Mouse (Mus musculus) liver, embryonic 14.5 days (tissue): ENCODE data around the gene Tulp2.

Experiments used
- CTCF ChIP-seq: IDR thresholded peaks from 2 replicates; pipeline ENCODE4 v1.5.1; 2016; ENCODE audit warnings: antibody characterized with exemption, low read depth, control low read depth
- EP300 ChIP-seq: IDR thresholded peaks from 2 replicates; pipeline ENCODE4 v1.6.1; 2016; ENCODE audit warnings: antibody characterized with exemption, low read depth

DNA sequence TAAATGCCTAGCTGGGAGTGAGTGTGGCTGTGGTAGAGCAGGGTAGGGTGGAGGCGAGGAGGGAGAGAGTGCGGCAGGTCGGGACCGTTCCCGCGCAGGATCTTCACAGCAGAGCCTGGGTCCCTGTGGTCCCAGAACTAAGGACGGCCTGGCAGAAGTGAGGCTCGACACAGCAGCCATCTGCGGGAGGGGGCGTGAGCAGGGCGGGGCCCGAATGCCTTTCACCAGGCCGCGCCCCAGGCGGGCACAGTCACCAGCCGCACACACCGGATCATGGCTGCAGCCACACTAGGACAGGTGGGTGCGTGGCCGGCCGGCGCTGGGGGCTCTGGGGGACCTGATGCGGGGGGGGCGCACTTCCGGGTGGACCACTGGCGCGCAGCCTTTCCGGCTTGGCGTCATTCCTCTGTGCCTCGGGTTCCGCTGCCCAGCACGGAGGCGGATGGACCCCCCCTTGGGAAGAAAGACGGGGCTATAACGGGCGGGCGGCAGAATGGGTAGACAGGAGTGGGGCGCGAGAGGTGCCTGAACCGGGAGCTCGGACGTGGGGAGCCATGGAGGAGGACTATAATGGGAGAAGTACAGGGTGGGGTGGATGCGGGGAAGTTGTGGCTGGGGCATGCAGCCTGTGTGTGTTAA lies 88.5 kb downstream of the Tulp2 start, which contains the start of gene Bcat2:
- TF ChIP-seq CTCF (no peak), EP300 (no peak)
